8 mouse cellular contexts compared by ENCODE assay signal in genomic region chr2:173351831-173352755, GRCm38 (mm10).
DNase-seq lines count a peak whose midpoint lies in the region; ATAC-seq and TF ChIP-seq lines count a peak whose summit lies in the region.

No protein-coding gene starts in this region.

- TF ChIP-seq POLR2A in embryonic fibroblast, embryonic 13.5 days (IDR thresholded peaks at IDR 0.05; ENCODE audit: low read depth, low read length) = peak; percentile 32; the same call in 1 of the 2 replicates
- no peak for TF ChIP-seq POLR2A in testis, adult 2 months (IDR thresholded peaks at IDR 0.05; ENCODE audit: control insufficient read depth, low read depth, low read length)

- H3K36me3 ChIP-seq in heart, embryonic 15.5 days = no peaks in the 10 kb centered on the region
- H3K36me3 ChIP-seq in kidney, postnatal 0 days (ENCODE audit: insufficient read depth, low read length) = no peaks in the 10 kb centered on the region
- H3K36me3 ChIP-seq in testis, adult 2 months (ENCODE audit: control insufficient read depth, insufficient read depth, low read length) = no peaks in the 10 kb centered on the region

- H3K4me2 ChIP-seq in heart, embryonic 15.5 days = peak overlapping the region; percentile 8; the same call in 1 of the 2 replicates
- no peak overlapping the region for H3K4me2 ChIP-seq in kidney, postnatal 0 days (ENCODE audit: low read length)

- no peaks in the 10 kb centered on the region for H3K9me3 ChIP-seq in heart, embryonic 15.5 days (replicated peaks)
- no peaks in the 10 kb centered on the region for H3K9me3 ChIP-seq in kidney, postnatal 0 days (replicated peaks; ENCODE audit: low read length)

- H3K9ac ChIP-seq in heart, embryonic 15.5 days = no peak overlapping the region
- H3K9ac ChIP-seq in kidney, postnatal 0 days (ENCODE audit: low read depth, low read length) = no peak overlapping the region

- TF ChIP-seq CTCF in embryonic fibroblast, embryonic 13.5 days (IDR thresholded peaks at IDR 0.05; ENCODE audit: borderline replicate concordance, insufficient read depth, low read length) = no peak
- TF ChIP-seq CTCF in kidney, postnatal 0 days (IDR thresholded peaks at IDR 0.05; ENCODE audit: low read depth) = no peak
- no peak for TF ChIP-seq CTCF in testis, adult 2 months (IDR thresholded peaks at IDR 0.05; ENCODE audit: control insufficient read depth, insufficient read depth, insufficient replicate concordance, low read depth, low read length)

- peak; percentile 53 for ATAC-seq in heart, embryonic 15.5 days (replicated peaks; ENCODE audit: insufficient number of reproducible peaks, insufficient read depth, low FRiP score, low read depth)
- peak; percentile 40; the same call in 1 of the 2 replicates for ATAC-seq in kidney, postnatal 0 days (replicated peaks; ENCODE audit: low FRiP score, low read depth)

- H3K4me1 ChIP-seq in embryonic fibroblast, embryonic 13.5 days (ENCODE audit: control insufficient read depth, insufficient read depth, low read length) = peaks cover 14% of the 10 kb centered on the region
- H3K4me1 ChIP-seq in heart, embryonic 15.5 days (replicated peaks) = peaks cover 49% of the 10 kb centered on the region
- H3K4me1 ChIP-seq in kidney, postnatal 0 days (replicated peaks; ENCODE audit: insufficient read depth, low read length) = 0 out of 2 replicates have a peak, but pooled peaks cover 4% of the 10 kb centered on the region
- H3K4me1 ChIP-seq in testis, adult 2 months (ENCODE audit: control insufficient read depth, insufficient read depth, low read length) = no peaks in the 10 kb centered on the region; the same call in 1 of the 2 replicates

- WGBS in heart, embryonic 15.5 days = 34% methylated on average over 18 of the region's 18 CpGs
- 38% methylated on average over 18 of the region's 18 CpGs for WGBS in kidney, postnatal 0 days

- no peaks in the 10 kb centered on the region for H3K27me3 ChIP-seq in heart, embryonic 15.5 days
- no peaks in the 10 kb centered on the region for H3K27me3 ChIP-seq in kidney, postnatal 0 days (ENCODE audit: insufficient read depth, low read length)
- H3K27me3 ChIP-seq in testis, adult 2 months (ENCODE audit: control insufficient read depth, insufficient read depth, low read length) = no peaks in the 10 kb centered on the region

- H3K27ac ChIP-seq in embryonic fibroblast, embryonic 13.5 days (ENCODE audit: insufficient read depth, low read length) = peak overlapping the region; percentile 95
- H3K27ac ChIP-seq in heart, embryonic 15.5 days = peak overlapping the region; percentile 88
- peak overlapping the region; percentile 76 for H3K27ac ChIP-seq in kidney, postnatal 0 days
- peak overlapping the region; percentile 59 for H3K27ac ChIP-seq in testis, adult 2 months (ENCODE audit: control insufficient read depth, insufficient read depth, low read depth, low read length)

- DNase-seq in right cerebral cortex, postnatal 10 days (ENCODE audit: low spot score in 2 of 2) = peak; percentile 53 to 54
- no peak for DNase-seq in right cerebral cortex, postnatal 14 days
- peak; percentile 93 for DNase-seq in kidney, postnatal 0 days (ENCODE audit: low spot score)
- DNase-seq in lung, postnatal 4 days = peak; percentile 72 to 92
- DNase-seq in thymus, postnatal 36 days = no peak

- no peak overlapping the region for H3K4me3 ChIP-seq in embryonic fibroblast, embryonic 13.5 days (ENCODE audit: insufficient read depth, low read length)
- no peak overlapping the region for H3K4me3 ChIP-seq in heart, embryonic 15.5 days
- H3K4me3 ChIP-seq in kidney, postnatal 0 days (replicated peaks; ENCODE audit: low read depth, low read length) = no peak overlapping the region
- H3K4me3 ChIP-seq in testis, adult 2 months (ENCODE audit: control insufficient read depth, low read depth, low read length) = no peak overlapping the region

Comparison
In these comparisons a context has a peak if more than half of its experiments do, and no peak if none do; other contexts are left out.
1. DNase-seq: peak in right cerebral cortex, postnatal 10 days (2 of 2), kidney, postnatal 0 days (single experiment) and lung, postnatal 4 days (2 of 2); none in right cerebral cortex, postnatal 14 days (single experiment) and thymus, postnatal 36 days (0 of 2).
2. Peak in every context shown above with its lines, with median percentiles within 50 percentile points of each other: H3K27ac ChIP-seq.